Mouse (Mus musculus): ENCODE measurements around the gene Rimbp2.

DNA sequence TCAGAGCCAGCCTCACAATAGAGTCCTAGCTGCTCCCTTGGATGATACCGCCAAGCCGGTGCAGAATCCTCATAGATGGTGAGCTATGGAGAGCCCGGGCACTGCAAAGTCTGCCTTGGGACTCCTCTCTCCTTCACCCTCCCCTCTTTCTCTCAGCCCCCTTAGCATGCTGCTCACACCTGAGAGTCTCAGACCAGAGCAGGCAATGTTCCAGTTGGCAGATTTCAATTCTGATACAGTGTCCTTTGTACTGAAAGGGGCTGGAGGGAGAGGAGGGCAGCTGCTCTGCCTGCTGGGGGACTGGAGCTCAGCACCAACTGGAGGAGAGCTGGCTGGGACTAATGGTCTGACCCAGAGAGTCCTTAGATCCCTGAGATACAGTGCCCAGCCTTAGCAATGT lies 92.4 kb downstream of the Rimbp2 start:
- TF ChIP-seq POLR2A (IDR thresholded peaks at IDR 0.05; ENCODE audit: low read depth, low read length) (no peak), CTCF (conservative IDR thresholded peaks at IDR 0.05 in 1 of 2, IDR thresholded peaks at IDR 0.05 in 1 of 2; ENCODE audit: low read depth in 2 of 2, low read length in 2 of 2) (no peak), MEF2A (IDR thresholded peaks at IDR 0.05; ENCODE audit: borderline replicate concordance, low read depth, low read length) (no peak), MXI1 (IDR thresholded peaks at IDR 0.05; ENCODE audit: low read depth, low read length) (no peak), EP300 (IDR thresholded peaks at IDR 0.05; ENCODE audit: low read length) (no peak), MAX (IDR thresholded peaks at IDR 0.05; ENCODE audit: low read length) (no peak), E2F4 (IDR thresholded peaks at IDR 0.05; ENCODE audit: insufficient replicate concordance, low read depth, low read length) (no peak), HCFC1 (IDR thresholded peaks at IDR 0.05; ENCODE audit: low read depth, low read length) (no peak), USF1 (IDR thresholded peaks at IDR 0.05; ENCODE audit: low read depth, low read length) (no peak)
